Comparison of ENCODE assay signal across 10 mouse cellular contexts in genomic region chr13:23310036-23310435, GRCm38 (mm10). TPM values are rescaled to one million over a fixed set of nuclear protein-coding genes. Genes with fewer than 3 reads are reported as not detected.
DNase-seq lines count a peak whose midpoint lies in the region; ATAC-seq and TF ChIP-seq lines count a peak whose summit lies in the region.
"Had no signal": no experiment of that assay in that cellular context is flagged by ENCODE, and none has a peak within 500 bp of the region (broad histone marks: within the 10 kb centered on the region; RNA-seq: fewer than 3 reads in every experiment).

No protein-coding gene starts in this region.

- no peak for DNase-seq in layer of hippocampus, adult 2 months (ENCODE audit: low spot score in 2 of 2)
- DNase-seq in layer of hippocampus, postnatal 25 days (ENCODE audit: extremely low spot score in 1 of 2, low spot score in 1 of 2), result no peak
- peak; percentile 39 for DNase-seq in retina, embryonic 14.5 days (ENCODE audit: low spot score)
- DNase-seq in frontal cortex, postnatal 36 days (ENCODE audit: low spot score in 2 of 2), result no peak
- DNase-seq in right cerebral cortex, postnatal 25 days, result no peak
- DNase-seq: lung, postnatal 36 days had no signal

- ATAC-seq in embryonic facial prominence, embryonic 15.5 days (ENCODE audit: insufficient number of reproducible peaks, low FRiP score, low TSS enrichment, low read depth), result no peak
- ATAC-seq in limb, embryonic 12.5 days (ENCODE audit: insufficient number of reproducible peaks, insufficient read depth, low FRiP score, low TSS enrichment, low read depth), result no peak
- no peak for ATAC-seq in cerebellum, adult (ENCODE audit: insufficient number of reproducible peaks, low FRiP score, low TSS enrichment)
- ATAC-seq: Patski had no signal

- WGBS in embryonic facial prominence, embryonic 15.5 days, result 3% methylated on average over 11 of the region's 11 CpGs
- 3% methylated on average over 11 of the region's 11 CpGs for WGBS in limb, embryonic 12.5 days

- TF ChIP-seq CTCF in layer of hippocampus, adult 2 months (conservative IDR thresholded peaks at IDR 0.05), result no peak

- peak overlapping the region; percentile 40 for H3K4me3 ChIP-seq in layer of hippocampus, adult 2 months
- H3K4me3 ChIP-seq in embryonic facial prominence, embryonic 15.5 days (replicated peaks), result peak overlapping the region; percentile 39
- peak overlapping the region; percentile 44 for H3K4me3 ChIP-seq in limb, embryonic 12.5 days (replicated peaks)

- H3K27ac ChIP-seq in layer of hippocampus, adult 2 months, result no peak overlapping the region
- H3K27ac ChIP-seq in embryonic facial prominence, embryonic 15.5 days (replicated peaks), result no peak overlapping the region
- H3K27ac ChIP-seq in limb, embryonic 12.5 days, result no peak overlapping the region

- H3K36me3 ChIP-seq in embryonic facial prominence, embryonic 15.5 days, result no peaks in the 10 kb centered on the region
- H3K36me3 ChIP-seq in limb, embryonic 12.5 days, result no peaks in the 10 kb centered on the region

- H3K4me1 ChIP-seq in embryonic facial prominence, embryonic 15.5 days, result peaks cover 23% of the 10 kb centered on the region
- H3K4me1 ChIP-seq in limb, embryonic 12.5 days (replicated peaks), result peaks cover 11% of the 10 kb centered on the region; the same call in 1 of the 2 replicates

- H3K9ac ChIP-seq in embryonic facial prominence, embryonic 15.5 days, result no peak overlapping the region
- H3K9ac ChIP-seq in limb, embryonic 12.5 days (replicated peaks), result no peak overlapping the region

- H3K9me3 ChIP-seq in embryonic facial prominence, embryonic 15.5 days (replicated peaks), result no peaks in the 10 kb centered on the region
- H3K9me3 ChIP-seq in limb, embryonic 12.5 days, result no peaks in the 10 kb centered on the region

- peak overlapping the region; percentile 57 for H3K4me2 ChIP-seq in embryonic facial prominence, embryonic 15.5 days (replicated peaks)
- H3K4me2 ChIP-seq in limb, embryonic 12.5 days, result peak overlapping the region; percentile 66

- H3K27me3 ChIP-seq in embryonic facial prominence, embryonic 15.5 days, result peaks cover 82% of the 10 kb centered on the region
- H3K27me3 ChIP-seq in limb, embryonic 12.5 days, result peaks cover 79% of the 10 kb centered on the region
- H3K27me3 ChIP-seq: Patski had no signal

RNA-seq across cellular contexts. Expression of gene Zfp322a, which starts 59.0 kb away (rescaled TPM):
- total RNA-seq in layer of hippocampus, adult 2 months (2021), result 10 to 100 TPM; 28.7 to 33.6 TPM
- total RNA-seq in layer of hippocampus, postnatal 25 days (2021), result 10 to 100 TPM; 34.3 to 40.0 TPM
- polyA plus RNA-seq in embryonic facial prominence, embryonic 15.5 days (2015; fragmentation: Nextera tagmentation; extraction: Ambion mirVana), result 38.5 and 43.1 TPM in 2 replicates
- 70.7 and 75.5 TPM in 2 replicates for polyA plus RNA-seq in limb, embryonic 12.5 days (2016; fragmentation: Nextera tagmentation; extraction: Ambion mirVana)
